8 mouse cellular contexts compared by ENCODE assay signal in genomic region chr19:37018411-37018810, GRCm38 (mm10).
DNase-seq lines count a peak whose midpoint lies in the region; ATAC-seq lines count a peak whose summit lies in the region.

No protein-coding gene starts in this region.

- peak; percentile 67 for DNase-seq in right cerebral cortex, postnatal 4 days
- DNase-seq in right cerebral cortex, adult 2 months (ENCODE audit: low spot score in 2 of 2) = no peak
- DNase-seq in heart, postnatal 14 days = peak; percentile 31 to 47
- peak; percentile 81 to 88 for DNase-seq in kidney, postnatal 4 days
- DNase-seq in lung, postnatal 4 days = peak; percentile 80 to 85
- DNase-seq in retina, postnatal 1 day = peak; percentile 83
- no peak for DNase-seq in MN1 (ENCODE audit: low spot score)

- H3K27ac ChIP-seq in embryonic facial prominence, embryonic 12.5 days = peak overlapping the region; percentile 57; the same call in 1 of the 2 replicates

- 4% methylated on average over 26 of the region's 26 CpGs for WGBS in embryonic facial prominence, embryonic 12.5 days

- H3K36me3 ChIP-seq in embryonic facial prominence, embryonic 12.5 days = peaks cover 10% of the 10 kb centered on the region

- ATAC-seq in embryonic facial prominence, embryonic 12.5 days (ENCODE audit: insufficient number of reproducible peaks, insufficient read depth, low FRiP score, low TSS enrichment) = peak; percentile 92

- no peaks in the 10 kb centered on the region for H3K27me3 ChIP-seq in embryonic facial prominence, embryonic 12.5 days

- H3K9ac ChIP-seq in embryonic facial prominence, embryonic 12.5 days = 0 out of 2 replicates have a peak overlapping the region, but pooled peaks have one; percentile 19

- H3K4me1 ChIP-seq in embryonic facial prominence, embryonic 12.5 days = no peaks in the 10 kb centered on the region

- intact Hi-C loops in heart, postnatal 14 days (cut with DNase I) = no loop called here

- H3K9me3 ChIP-seq in embryonic facial prominence, embryonic 12.5 days = peaks cover 8% of the 10 kb centered on the region; the same call in 1 of the 2 replicates

- peak overlapping the region; percentile 54 for H3K4me2 ChIP-seq in embryonic facial prominence, embryonic 12.5 days (replicated peaks)

- peak overlapping the region; percentile 41 for H3K4me3 ChIP-seq in embryonic facial prominence, embryonic 12.5 days

Comparison
In these comparisons a context has a peak if more than half of its experiments do, and no peak if none do; other contexts are left out.
1. DNase-seq: peak in right cerebral cortex, postnatal 4 days (single experiment), heart, postnatal 14 days (2 of 2), kidney, postnatal 4 days (2 of 2), lung, postnatal 4 days (2 of 2) and retina, postnatal 1 day (single experiment); none in right cerebral cortex, adult 2 months (0 of 2) and MN1 (single experiment).